7 mouse cellular contexts compared by ENCODE assay signal in genomic region chr11:30160625-30161172, GRCm38 (mm10).
DNase-seq lines count a peak whose midpoint lies in the region; ATAC-seq and TF ChIP-seq lines count a peak whose summit lies in the region.

No protein-coding gene starts in this region.

- H3K27me3 ChIP-seq in lung, embryonic 16.5 days (ENCODE audit: control insufficient read depth, insufficient read depth, low read depth, low read length) = no peaks in the 10 kb centered on the region
- H3K27me3 ChIP-seq in hindbrain, embryonic 16.5 days (replicated peaks; ENCODE audit: control insufficient read depth, insufficient read depth, low read length) = no peaks in the 10 kb centered on the region

- peak overlapping the region; percentile 83 for H3K27ac ChIP-seq in lung, embryonic 16.5 days (ENCODE audit: low read length)
- H3K27ac ChIP-seq in cortical plate, adult 2 months (ENCODE audit: insufficient read depth, low read length) = peak overlapping the region; percentile 49; the same call in 1 of the 2 replicates
- H3K27ac ChIP-seq in hindbrain, embryonic 16.5 days (ENCODE audit: low read depth, low read length) = peak overlapping the region; percentile 50; the same call in 1 of the 2 replicates

- no peak overlapping the region for H3K4me2 ChIP-seq in lung, embryonic 16.5 days (ENCODE audit: low read depth, low read length)
- H3K4me2 ChIP-seq in hindbrain, embryonic 16.5 days (ENCODE audit: low read length) = no peak overlapping the region

- WGBS in lung, embryonic 16.5 days = 77% methylated on average over 4 of the region's 4 CpGs
- WGBS in hindbrain, embryonic 16.5 days = 68% methylated on average over 4 of the region's 4 CpGs

- peaks cover 10% of the 10 kb centered on the region for H3K36me3 ChIP-seq in lung, embryonic 16.5 days (ENCODE audit: control insufficient read depth, insufficient read depth, low read length)
- no peaks in the 10 kb centered on the region for H3K36me3 ChIP-seq in hindbrain, embryonic 16.5 days (ENCODE audit: control insufficient read depth, insufficient read depth, low read length)

- H3K4me1 ChIP-seq in lung, embryonic 16.5 days (replicated peaks; ENCODE audit: control insufficient read depth, insufficient read depth, low read length) = peaks cover 17% of the 10 kb centered on the region
- peaks cover 21% of the 10 kb centered on the region for H3K4me1 ChIP-seq in cortical plate, adult 2 months (ENCODE audit: control insufficient read depth, insufficient read depth, low read length)
- peaks cover 12% of the 10 kb centered on the region for H3K4me1 ChIP-seq in hindbrain, embryonic 16.5 days (ENCODE audit: control insufficient read depth, insufficient read depth, low read depth, low read length)

- H3K9ac ChIP-seq in lung, embryonic 16.5 days (ENCODE audit: low read length) = no peak overlapping the region
- H3K9ac ChIP-seq in hindbrain, embryonic 16.5 days (ENCODE audit: low read depth, low read length) = no peak overlapping the region

- H3K4me3 ChIP-seq in lung, embryonic 16.5 days (ENCODE audit: low read length) = no peak overlapping the region
- no peak overlapping the region for H3K4me3 ChIP-seq in cortical plate, adult 2 months (ENCODE audit: insufficient read depth, low read length)
- H3K4me3 ChIP-seq in hindbrain, embryonic 16.5 days (ENCODE audit: low read length) = no peak overlapping the region

- H3K9me3 ChIP-seq in lung, embryonic 16.5 days (ENCODE audit: control insufficient read depth, low read length) = no peaks in the 10 kb centered on the region
- H3K9me3 ChIP-seq in hindbrain, embryonic 16.5 days (ENCODE audit: control insufficient read depth, low read length) = no peaks in the 10 kb centered on the region

- TF ChIP-seq POLR2A in cortical plate, adult 2 months (IDR thresholded peaks at IDR 0.05; ENCODE audit: extremely low read depth, insufficient read depth, low read length) = no peak

- ATAC-seq in lung, embryonic 16.5 days (ENCODE audit: low read depth) = no peak
- no peak for ATAC-seq in hindbrain, embryonic 16.5 days
- ATAC-seq in monocyte, adult 5-6 weeks (replicated peaks; ENCODE audit: insufficient number of reproducible peaks, low FRiP score, low TSS enrichment, poor library complexity, severe bottlenecking) = no peak

- TF ChIP-seq CTCF in cortical plate, adult 2 months (IDR thresholded peaks at IDR 0.05; ENCODE audit: extremely low read depth, insufficient read depth, low read length) = no peak

- DNase-seq in lung, postnatal 14 days = no peak
- peak; percentile 23 for DNase-seq in skeletal muscle tissue, adult 2 months (ENCODE audit: low read depth, low spot score)
- no peak for DNase-seq in right cerebral cortex, postnatal 4 days
